Comparison of ENCODE assay signal across 21 mouse cellular contexts in genomic region chr16:29663042-29663758, GRCm38 (mm10).
DNase-seq lines count a peak whose midpoint lies in the region; ATAC-seq and TF ChIP-seq lines count a peak whose summit lies in the region.
"Had no signal": no experiment of that assay in that cellular context is flagged by ENCODE, and none has a peak within 500 bp of the region (broad histone marks: within the 10 kb centered on the region; RNA-seq: fewer than 3 reads in every experiment).

No protein-coding gene starts in this region.

- H3K4me3 ChIP-seq in lung, embryonic 15.5 days, result no peak overlapping the region
- no peak overlapping the region for H3K4me3 ChIP-seq in CH12.LX (replicated peaks in 1 of 3; ENCODE audit: low read depth in 2 of 3, low read length in 2 of 3, poor library complexity in 1 of 3)
- no peak overlapping the region for H3K4me3 ChIP-seq in stomach, embryonic 15.5 days (replicated peaks)
- H3K4me3 ChIP-seq in midbrain, embryonic 10.5 days, result no peak overlapping the region
- H3K4me3 ChIP-seq: embryonic facial prominence, embryonic 10.5 days; gastrocnemius, adult 2 months; hindbrain, embryonic 12.5 days had no signal

- H3K4me2 ChIP-seq in lung, embryonic 15.5 days, result no peak overlapping the region
- peak overlapping the region; percentile 16; the same call in 1 of the 2 replicates for H3K4me2 ChIP-seq in CH12.LX (ENCODE audit: insufficient read depth, low read depth, poor library complexity, severe bottlenecking)
- H3K4me2 ChIP-seq in stomach, embryonic 15.5 days, result no peak overlapping the region
- H3K4me2 ChIP-seq: heart, embryonic 11.5 days; hindbrain, embryonic 12.5 days; liver, embryonic 11.5 days; lung, embryonic 14.5 days had no signal

- in situ Hi-C loops in CH12.LX (cut with MboI; ENCODE audit: low pct_ligation_motif_present, low pct_unique_long_range_greater_than_20kb, low sequenced_read_pairs), result no loop called here

- H3K9me3 ChIP-seq in lung, embryonic 15.5 days, result no peaks in the 10 kb centered on the region
- H3K9me3 ChIP-seq in CH12.LX (replicated peaks; ENCODE audit: low read length), result no peaks in the 10 kb centered on the region
- H3K9me3 ChIP-seq in stomach, embryonic 15.5 days, result no peaks in the 10 kb centered on the region
- no peaks in the 10 kb centered on the region for H3K9me3 ChIP-seq in midbrain, embryonic 10.5 days (replicated peaks)
- H3K9me3 ChIP-seq: embryonic facial prominence, embryonic 10.5 days; hindbrain, embryonic 12.5 days had no signal

- intact Hi-C loops in heart, postnatal 36 days (cut with DNase I), result no loop called here

- 58% methylated on average over 6 of the region's 6 CpGs for WGBS in lung, embryonic 15.5 days
- WGBS in stomach, embryonic 15.5 days, result 69% methylated on average over 6 of the region's 6 CpGs
- WGBS in midbrain, embryonic 10.5 days, result 81% methylated on average over 6 of the region's 6 CpGs

- 0 out of 2 replicates have a peak overlapping the region, but pooled peaks have one; percentile 9 for H3K27ac ChIP-seq in lung, embryonic 15.5 days
- no peak overlapping the region for H3K27ac ChIP-seq in CH12.LX (ENCODE audit: insufficient read depth, low read depth)
- no peak overlapping the region for H3K27ac ChIP-seq in stomach, embryonic 15.5 days
- H3K27ac ChIP-seq in midbrain, embryonic 10.5 days (replicated peaks), result no peak overlapping the region
- H3K27ac ChIP-seq: embryonic facial prominence, embryonic 10.5 days; gastrocnemius, adult 2 months; hindbrain, embryonic 12.5 days had no signal

- ATAC-seq in lung, embryonic 15.5 days (ENCODE audit: borderline replicate concordance, extremely low read depth, low FRiP score, low TSS enrichment), result no peak
- 0 out of 2 replicates have a peak, but pooled peaks have one; percentile 33 for ATAC-seq in stomach, embryonic 15.5 days (ENCODE audit: insufficient read depth, low FRiP score, low read depth)
- ATAC-seq: activated CD4-positive, CD25-positive, alpha-beta regulatory T cell, adult 4 months; Patski had no signal

- H3K27me3 ChIP-seq in lung, embryonic 15.5 days, result no peaks in the 10 kb centered on the region
- no peaks in the 10 kb centered on the region for H3K27me3 ChIP-seq in CH12.LX (replicated peaks)
- H3K27me3 ChIP-seq in stomach, embryonic 15.5 days (replicated peaks), result no peaks in the 10 kb centered on the region
- peaks cover 97% of the 10 kb centered on the region for H3K27me3 ChIP-seq in midbrain, embryonic 10.5 days (ENCODE audit: low read depth, poor library complexity, severe bottlenecking)
- H3K27me3 ChIP-seq: Patski had no signal

- H3K4me1 ChIP-seq in lung, embryonic 15.5 days, result peaks cover 36% of the 10 kb centered on the region
- H3K4me1 ChIP-seq in CH12.LX (ENCODE audit: control insufficient read depth in 1 of 2, insufficient read depth in 2 of 2), result peaks cover 3 to 42% of the 10 kb centered on the region in 2 experiments
- 0 out of 2 replicates have a peak, but pooled peaks cover 7% of the 10 kb centered on the region for H3K4me1 ChIP-seq in stomach, embryonic 15.5 days
- peaks cover 37% of the 10 kb centered on the region for H3K4me1 ChIP-seq in midbrain, embryonic 10.5 days

- H3K79me2 ChIP-seq in CH12.LX (replicated peaks; ENCODE audit: control insufficient read depth, extremely low read depth, insufficient read depth, poor library complexity, severe bottlenecking), result no peaks in the 10 kb centered on the region

- DNase-seq in heart, adult 11 months, result peak; percentile 35
- no peak for DNase-seq in heart, postnatal 36 days
- no peak for DNase-seq in lung, postnatal 14 days
- DNase-seq in CH12.LX (ENCODE audit: extremely low read depth), result peak; percentile 37
- no peak for DNase-seq in natural killer cell, adult 2 months (ENCODE audit: low spot score in 2 of 2)
- DNase-seq in midbrain, embryonic 10.5 days (ENCODE audit: low spot score), result no peak
- DNase-seq: cerebellum, adult 8-10 months; gastrocnemius, adult 2 months; heart, postnatal 10 days; kidney, postnatal 25 days; layer of hippocampus, adult 9-11 months; lung, embryonic 14.5 days; thymus, postnatal 36 days had no signal

- no peak for TF ChIP-seq RAD21 in CH12.LX (IDR thresholded peaks at IDR 0.05; ENCODE audit: low read depth, low read length)

- TF ChIP-seq EP300 in CH12.LX (IDR thresholded peaks at IDR 0.05; ENCODE audit: low read length), result peak; percentile 50; the same call in 1 of the 2 replicates

- TF ChIP-seq POLR2A in CH12.LX (IDR thresholded peaks at IDR 0.05; ENCODE audit: low read depth, low read length), result no peak

- no peaks in the 10 kb centered on the region for H3K36me3 ChIP-seq in lung, embryonic 15.5 days
- H3K36me3 ChIP-seq in CH12.LX (replicated peaks in 1 of 2; ENCODE audit: control insufficient read depth in 1 of 2, insufficient read depth in 1 of 2, low read length in 1 of 2), result no peaks in the 10 kb centered on the region
- H3K36me3 ChIP-seq in stomach, embryonic 15.5 days, result no peaks in the 10 kb centered on the region
- H3K36me3 ChIP-seq in midbrain, embryonic 10.5 days, result no peaks in the 10 kb centered on the region
- H3K36me3 ChIP-seq: embryonic facial prominence, embryonic 10.5 days; hindbrain, embryonic 12.5 days had no signal

- no peak overlapping the region for H3K9ac ChIP-seq in lung, embryonic 15.5 days
- no peak overlapping the region for H3K9ac ChIP-seq in CH12.LX (ENCODE audit: insufficient read depth, low read depth)
- H3K9ac ChIP-seq in stomach, embryonic 15.5 days, result no peak overlapping the region
- H3K9ac ChIP-seq: hindbrain, embryonic 12.5 days; lung, embryonic 14.5 days had no signal

- dilution Hi-C loops in CH12.LX (cut with MboI; ENCODE audit: extremely low pct_ligation_motif_present, extremely low pct_unique_long_range_greater_than_20kb, low sequenced_read_pairs), result no loop called here

- no peak for TF ChIP-seq CTCF in CH12.LX (conservative IDR thresholded peaks at IDR 0.05 in 1 of 2, IDR thresholded peaks at IDR 0.05 in 1 of 2; ENCODE audit: low read depth in 2 of 2, low read length in 2 of 2)

TF ChIP-seq in CH12.LX, 34 proteins besides CTCF, POLR2A, EP300 and RAD21:
- TF ChIP-seq NELFE (IDR thresholded peaks at IDR 0.05; ENCODE audit: low read depth, low read length) (no peak), RCOR1 (conservative IDR thresholded peaks at IDR 0.05; ENCODE audit: low read depth, low read length) (no peak; the same call in 1 of the 2 replicates), UBTF (IDR thresholded peaks at IDR 0.05; ENCODE audit: low read depth, low read length) (no peak), GABPA (IDR thresholded peaks at IDR 0.05; ENCODE audit: insufficient replicate concordance, low read depth, low read length) (no peak), ZMIZ1 (IDR thresholded peaks at IDR 0.05; ENCODE audit: low read depth, low read length) (0 out of 2 replicates have a peak, but pooled peaks have one; percentile 28), NRF1 (IDR thresholded peaks at IDR 0.05; ENCODE audit: low read depth, low read length) (no peak), JUN (IDR thresholded peaks at IDR 0.05; ENCODE audit: insufficient read depth, low read depth, low read length) (0 out of 2 replicates have a peak, but pooled peaks have one; percentile 14), BHLHE40 (IDR thresholded peaks at IDR 0.05; ENCODE audit: low read depth, low read length) (peak; percentile 79), TBP (conservative IDR thresholded peaks at IDR 0.05; ENCODE audit: low read depth, low read length) (no peak), JUND (conservative IDR thresholded peaks at IDR 0.05; ENCODE audit: low read depth, low read length) (0 out of 2 replicates have a peak, but pooled peaks have one; percentile 26), KAT2A (IDR thresholded peaks at IDR 0.05; ENCODE audit: insufficient replicate concordance, low read length) (no peak), CHD2 (IDR thresholded peaks at IDR 0.05; ENCODE audit: low read length) (no peak), USF2 (conservative IDR thresholded peaks at IDR 0.05; ENCODE audit: low read depth, low read length) (no peak), IRF4 (IDR thresholded peaks at IDR 0.05; ENCODE audit: low read depth, low read length) (no peak), CHD1 (IDR thresholded peaks at IDR 0.05; ENCODE audit: low read depth, low read length) (no peak), TCF12 (IDR thresholded peaks at IDR 0.05; ENCODE audit: low read depth, low read length) (0 out of 2 replicates have a peak, but pooled peaks have one; percentile 28), MEF2A (IDR thresholded peaks at IDR 0.05; ENCODE audit: borderline replicate concordance, low read depth, low read length) (peak; percentile 23; the same call in 1 of the 2 replicates), MXI1 (IDR thresholded peaks at IDR 0.05; ENCODE audit: low read depth, low read length) (0 out of 2 replicates have a peak, but pooled peaks have one; percentile 21), E2F4 (IDR thresholded peaks at IDR 0.05; ENCODE audit: insufficient replicate concordance, low read depth, low read length) (no peak), ZKSCAN1 (IDR thresholded peaks at IDR 0.05; ENCODE audit: borderline replicate concordance, low read depth, low read length) (no peak), MAFK (IDR thresholded peaks at IDR 0.05; ENCODE audit: insufficient replicate concordance, low read length) (peak; percentile 53; the same call in 1 of the 2 replicates), PAX5 (IDR thresholded peaks at IDR 0.05; ENCODE audit: low read length) (no peak), HCFC1 (IDR thresholded peaks at IDR 0.05; ENCODE audit: low read depth, low read length) (no peak), SIN3A (IDR thresholded peaks at IDR 0.05; ENCODE audit: low read length) (no peak), ETS1 (conservative IDR thresholded peaks at IDR 0.05; ENCODE audit: low read depth, low read length) (peak; percentile 70), ELF1 (IDR thresholded peaks at IDR 0.05; ENCODE audit: low read depth, low read length) (no peak), ZNF384 (IDR thresholded peaks at IDR 0.05; ENCODE audit: low read depth, low read length) (no peak), MYC (IDR thresholded peaks at IDR 0.05; ENCODE audit: low read depth, low read length) (no peak), MAX (IDR thresholded peaks at IDR 0.05; ENCODE audit: low read length) (peak; percentile 34; the same call in 1 of the 2 replicates), MAZ (IDR thresholded peaks at IDR 0.05; ENCODE audit: low read depth, low read length) (no peak)
TF ChIP-seq in CH12.LX: peak in this region for 10.

Comparison
In these comparisons a context has a peak if more than half of its experiments do, and no peak if none do; other contexts are left out.
1. DNase-seq: peak in heart, adult 11 months (single experiment) and CH12.LX (single experiment); none in heart, postnatal 36 days (0 of 2), lung, postnatal 14 days (single experiment), natural killer cell, adult 2 months (0 of 2) and midbrain, embryonic 10.5 days (single experiment).